Mouse (Mus musculus) embryonic fibroblast, embryonic 13.5 days (primary cell): ENCODE results near the gene Adamts17.

ENCODE experiments used
- CTCF ChIP-seq: IDR thresholded peaks from 2 replicates; pipeline ENCODE4 v1.5.1; 2011; ENCODE audit warnings: mild to moderate bottlenecking, control low read depth, low read length, moderate library complexity, borderline replicate concordance; ENCODE audit not compliant: insufficient read depth
- POLR2A ChIP-seq: IDR thresholded peaks from 2 replicates; pipeline ENCODE4 v1.6.1; 2011; ENCODE audit warnings: low read depth, mild to moderate bottlenecking, control low read depth, low read length, moderate library complexity

DNA sequence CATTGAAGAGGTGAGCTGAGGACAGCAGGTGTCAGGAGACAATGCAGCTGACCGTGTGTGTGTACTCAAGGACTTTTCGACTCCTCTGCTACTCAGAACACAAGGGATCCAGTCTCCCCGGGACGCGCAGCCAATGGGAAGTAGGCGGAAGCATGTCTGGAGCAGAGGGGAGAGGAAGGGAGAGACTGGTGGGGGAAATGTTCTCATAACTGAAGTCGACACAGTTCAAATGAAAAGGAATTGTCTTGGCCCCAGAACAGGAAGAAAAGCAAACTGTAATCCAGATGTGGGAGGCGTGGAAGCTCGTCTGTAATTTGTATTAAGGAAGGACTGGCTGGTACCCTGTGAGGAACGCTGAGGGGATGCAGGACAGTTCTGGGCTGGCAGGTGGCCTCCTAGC, 135.3 kb downstream of the Adamts17 start:
- no peak for TF ChIP-seq CTCF
- no peak for TF ChIP-seq POLR2A
